Mouse (Mus musculus) intestine, embryonic 16.5 days (tissue): ENCODE data around the gene Ccdc39. TPM values are rescaled to one million over a fixed set of nuclear protein-coding genes. Genes with fewer than 3 reads are reported as not detected.

Experiments used
- ATAC-seq: fragments of 200-750 bp; cut with Nextera tagmentation; 2 replicates; pipeline ENCODE4 v1.8.0; 2017; ENCODE audit warnings: moderate TSS enrichment, moderate library complexity
- H3K27ac ChIP-seq: fragments of 300-500 bp; sonication (generic); 2 replicates; pipeline ENCODE4 v1.5.1; 2014; ENCODE audit warnings: mild to moderate bottlenecking, low read length
- H3K27me3 ChIP-seq: fragments of 300-500 bp; sonication (generic); replicated peaks from 2 replicates; pipeline ENCODE4 v1.6.1; 2014; ENCODE audit warnings: low read length, control low read depth, mixed read lengths; ENCODE audit not compliant: control insufficient read depth, insufficient read depth
- H3K36me3 ChIP-seq: fragments of 300-500 bp; sonication (generic); 2 replicates; pipeline ENCODE4 v1.6.1; 2014; ENCODE audit warnings: low read length, control low read depth; ENCODE audit not compliant: control insufficient read depth, insufficient read depth
- H3K4me1 ChIP-seq: fragments of 300-500 bp; sonication (generic); 2 replicates; pipeline ENCODE4 v1.6.1; 2014; ENCODE audit warnings: low read length, control low read depth, mixed read lengths; ENCODE audit not compliant: control insufficient read depth, insufficient read depth
- H3K4me2 ChIP-seq: fragments of 300-500 bp; sonication (generic); 2 replicates; pipeline ENCODE4 v1.6.1; 2014; ENCODE audit warnings: low read depth, low read length, control low read depth
- H3K4me3 ChIP-seq: fragments of 300-500 bp; sonication (generic); 2 replicates; pipeline ENCODE4 v1.5.1; 2014; ENCODE audit warnings: mild to moderate bottlenecking, low read length
- H3K9ac ChIP-seq: fragments of 300-500 bp; sonication (generic); 2 replicates; pipeline ENCODE4 v1.6.1; 2014; ENCODE audit warnings: low read depth, low read length
- H3K9me3 ChIP-seq: fragments of 300-500 bp; sonication (generic); 2 replicates; pipeline ENCODE4 v1.6.1; 2016; ENCODE audit warnings: low read length, control low read depth; ENCODE audit not compliant: control insufficient read depth
- WGBS: fragments of 180-500 bp; shearing (Covaris S2); extraction: QIAGEN DNeasy Blood & Tissue Kit; methylation state at CpG from one replicate; pipeline ENCODE4 v1.1.7; 2014; 5-methylcytosine and 5-hydroxymethylcytosine counted together
- polyA plus RNA-seq: library from polyadenylated mRNA; unstranded; fragments of >200 nt; fragmentation: Nextera tagmentation; extraction: Ambion mirVana; gene quantifications from 2 replicates; pipeline ENCODE4 v1.2.1, GENCODE M21; 2015

Ccdc39 gene
- polyA plus RNA-seq, 1 experiment from 2014 or later: 1.9 TPM

DNA sequence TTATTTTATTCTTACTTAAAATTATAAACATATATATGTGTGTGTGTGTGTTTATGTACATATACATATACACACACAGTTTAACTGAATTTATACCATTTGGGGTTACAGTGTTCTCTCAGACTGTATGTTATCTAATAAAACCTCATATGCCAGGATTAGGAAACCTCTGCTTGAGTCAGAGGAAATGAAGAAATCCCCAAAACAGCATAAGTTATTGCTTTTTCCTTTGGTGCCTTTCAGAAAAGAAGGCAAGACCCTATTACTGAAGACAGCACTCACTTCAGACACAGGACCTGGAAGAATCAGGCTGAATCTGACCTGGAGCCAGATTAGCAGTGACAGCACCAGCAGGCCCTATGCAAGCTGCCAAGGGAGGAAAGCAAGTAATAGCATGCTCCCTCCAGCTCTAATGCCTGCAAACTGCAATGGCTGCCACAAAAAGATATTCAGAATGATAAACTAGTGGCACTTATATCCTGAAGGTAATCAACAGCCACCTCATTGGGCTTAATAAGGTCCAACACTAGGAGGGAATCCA is 20.0 kb upstream of the Ccdc39 start:
- Histone ChIP-seq H3K27me3 (no peaks in the 10 kb centered on the region), H3K27ac (no peak overlapping the region), H3K4me3 (no peak overlapping the region), H3K36me3 (no peaks in the 10 kb centered on the region), H3K9ac (no peak overlapping the region), H3K4me1 (no peaks in the 10 kb centered on the region), H3K9me3 (no peaks in the 10 kb centered on the region), H3K4me2 (no peak overlapping the region)
- no peak for ATAC-seq

DNA sequence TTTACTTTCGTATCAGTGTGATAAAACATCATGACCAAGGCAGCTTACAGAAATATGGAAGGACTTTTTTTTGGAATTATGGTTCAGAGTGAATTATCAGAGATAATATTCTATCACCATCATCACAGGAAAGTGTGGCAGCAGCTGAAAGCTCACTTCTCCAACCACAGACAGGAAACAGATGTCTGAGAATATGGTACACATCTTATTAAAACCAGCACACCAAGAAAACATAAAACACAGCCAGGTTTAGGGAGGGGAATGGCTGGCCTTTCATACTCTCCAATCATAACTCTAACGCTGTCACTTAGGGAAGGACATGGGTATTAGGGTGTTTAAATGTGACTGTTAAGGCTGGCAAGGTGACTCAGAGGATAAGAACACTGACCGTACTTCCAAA is 14.8 kb upstream of the Ccdc39 start:
- Histone ChIP-seq H3K4me2 (no peak overlapping the region), H3K27me3 (no peaks in the 10 kb centered on the region), H3K36me3 (no peaks in the 10 kb centered on the region), H3K4me3 (no peak overlapping the region), H3K27ac (no peak overlapping the region), H3K9me3 (no peaks in the 10 kb centered on the region), H3K9ac (no peak overlapping the region), H3K4me1 (no peaks in the 10 kb centered on the region)
- ATAC-seq: no peak
- 83% methylated on average over 3 of the region's 3 CpGs for whole genome bisulfite sequencing

DNA sequence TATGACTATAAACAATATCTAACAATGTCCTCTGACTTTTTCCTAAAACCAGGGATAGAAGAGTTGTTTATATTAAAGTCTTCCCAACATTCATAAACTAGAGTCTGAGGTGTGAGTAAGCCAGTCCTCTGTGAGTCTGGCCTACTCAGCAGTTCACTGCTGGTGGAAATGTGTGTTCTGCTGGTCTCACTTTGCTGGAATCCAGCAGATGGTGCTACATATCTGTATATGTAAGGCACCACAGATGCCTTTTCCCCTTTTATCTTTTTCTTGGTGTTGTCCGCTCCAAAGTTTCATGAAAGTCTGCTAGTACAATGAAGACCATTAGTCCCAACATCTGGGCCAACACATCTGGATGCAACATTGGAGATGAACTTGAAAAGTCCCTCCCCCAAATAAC is 9.0 kb upstream of the Ccdc39 start:
- H3K9me3 ChIP-seq: no peaks in the 10 kb centered on the region
- H3K27me3 ChIP-seq: no peaks in the 10 kb centered on the region
- 58% methylated on average over 1 of the region's 1 CpGs for WGBS
- H3K4me2 ChIP-seq: no peak overlapping the region
- H3K4me3 ChIP-seq: no peak overlapping the region
- H3K36me3 ChIP-seq: no peaks in the 10 kb centered on the region
- ATAC-seq: no peak
- no peak overlapping the region for H3K9ac ChIP-seq
- H3K4me1 ChIP-seq: no peaks in the 10 kb centered on the region
- H3K27ac ChIP-seq: no peak overlapping the region

DNA sequence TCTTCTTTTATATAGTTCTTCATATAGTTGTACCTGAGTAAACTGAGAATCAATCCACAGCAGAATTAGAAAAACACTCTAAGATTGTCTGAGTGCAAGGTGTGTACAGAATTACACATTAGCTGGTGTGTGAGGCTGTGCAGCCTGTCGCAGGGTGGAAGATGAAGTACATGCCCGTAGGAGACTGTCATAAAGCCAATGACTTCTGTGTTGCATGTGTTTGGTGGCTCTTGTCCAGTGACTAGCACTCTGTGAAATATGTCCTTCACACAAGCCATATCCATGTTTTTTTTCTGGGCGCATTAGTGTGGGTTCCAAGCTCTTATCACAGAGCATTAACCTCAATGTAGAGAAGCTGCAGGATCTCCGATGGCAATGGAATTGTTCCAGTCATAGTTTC is 6.7 kb upstream of the Ccdc39 start:
- Histone ChIP-seq H3K4me2 (no peak overlapping the region), H3K36me3 (no peaks in the 10 kb centered on the region), H3K9ac (no peak overlapping the region), H3K4me3 (no peak overlapping the region), H3K9me3 (no peaks in the 10 kb centered on the region), H3K4me1 (no peaks in the 10 kb centered on the region), H3K27me3 (no peaks in the 10 kb centered on the region), H3K27ac (no peak overlapping the region)
- no peak for ATAC-seq
- WGBS: 88% methylated on average over 4 of the region's 4 CpGs

DNA sequence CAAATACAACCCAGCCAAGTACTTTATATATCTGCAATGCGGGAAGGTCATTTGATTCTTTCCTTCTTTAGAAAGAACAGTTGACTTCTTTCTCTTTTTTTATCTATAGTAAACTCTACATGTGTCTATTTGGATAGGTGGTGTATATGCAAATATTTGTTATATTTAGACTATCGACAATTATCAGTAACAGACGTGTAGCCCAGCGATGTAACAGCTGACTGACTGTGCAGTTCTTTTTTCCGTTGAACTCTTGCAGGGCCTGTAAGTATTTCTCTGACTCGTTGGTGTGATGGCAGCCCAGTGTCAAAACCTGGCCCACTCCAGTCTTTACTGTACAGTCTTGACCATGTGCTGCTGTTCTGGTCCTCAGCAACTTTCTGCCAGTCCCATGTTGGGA is 2.5 kb upstream of the Ccdc39 start:
- H3K36me3 ChIP-seq: no peaks in the 10 kb centered on the region
- ATAC-seq: no peak
- WGBS: 71% methylated on average over 6 of the region's 6 CpGs
- H3K9ac ChIP-seq: no peak overlapping the region
- no peaks in the 10 kb centered on the region for H3K27me3 ChIP-seq
- no peaks in the 10 kb centered on the region for H3K9me3 ChIP-seq
- H3K4me2 ChIP-seq: no peak overlapping the region
- no peak overlapping the region for H3K4me3 ChIP-seq
- H3K4me1 ChIP-seq: 0 out of 2 replicates have a peak, but pooled peaks cover 2% of the 10 kb centered on the region
- no peak overlapping the region for H3K27ac ChIP-seq

DNA sequence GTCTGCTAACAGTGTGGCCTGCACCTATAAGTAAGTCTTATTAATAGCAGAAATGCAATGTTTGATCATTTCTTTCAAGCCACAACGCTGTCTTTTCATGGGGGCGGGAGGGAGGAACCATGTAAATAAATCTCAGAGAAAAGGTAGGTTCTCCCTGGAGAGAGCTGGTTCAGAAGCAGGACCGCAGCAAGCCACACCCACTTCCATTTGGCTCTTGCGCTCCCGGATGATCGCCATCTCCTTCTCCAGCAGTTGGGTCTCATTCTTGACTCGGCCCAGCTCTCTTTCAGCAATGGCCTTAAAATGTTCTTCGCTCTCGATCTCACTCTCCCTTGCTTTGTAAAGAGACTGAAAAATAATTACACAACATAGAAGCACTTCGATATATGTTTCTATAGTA is 5.2 kb downstream of the Ccdc39 start:
- H3K9me3 ChIP-seq: no peaks in the 10 kb centered on the region
- H3K27me3 ChIP-seq: no peaks in the 10 kb centered on the region
- peak overlapping the region; percentile 17 for H3K4me2 ChIP-seq
- WGBS: 46% methylated on average over 10 of the region's 10 CpGs
- no peak for ATAC-seq
- H3K36me3 ChIP-seq: no peaks in the 10 kb centered on the region
- no peak overlapping the region for H3K9ac ChIP-seq
- 0 out of 2 replicates have a peak, but pooled peaks cover 1% of the 10 kb centered on the region for H3K4me1 ChIP-seq
- peak overlapping the region; percentile 10; the same call in 1 of the 2 replicates for H3K4me3 ChIP-seq
- no peak overlapping the region for H3K27ac ChIP-seq

DNA sequence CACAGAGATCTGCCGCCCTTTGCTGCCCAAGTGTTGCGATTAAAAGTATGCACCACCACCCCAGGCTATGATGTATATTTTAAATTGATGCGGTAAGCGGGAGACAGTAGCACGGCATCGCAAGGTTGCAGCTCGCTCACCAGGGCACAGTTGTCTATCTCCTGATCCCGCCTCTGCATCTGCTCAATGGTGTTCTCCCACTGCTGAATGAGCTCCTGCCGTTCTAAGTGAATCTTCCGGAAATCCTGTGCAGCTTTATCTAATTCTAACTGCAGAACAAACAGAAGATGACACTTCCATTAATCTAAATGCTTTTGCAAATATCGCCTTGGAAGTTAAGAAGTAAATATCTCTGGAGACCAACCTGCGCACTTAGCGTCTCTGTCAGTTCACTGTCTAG is 7.5 kb downstream of the Ccdc39 start:
- no peak for ATAC-seq
- no peak overlapping the region for H3K4me3 ChIP-seq
- H3K4me2 ChIP-seq: no peak overlapping the region
- no peak overlapping the region for H3K27ac ChIP-seq
- no peak overlapping the region for H3K9ac ChIP-seq
- 77% methylated on average over 13 of the region's 13 CpGs for WGBS
- no peaks in the 10 kb centered on the region for H3K27me3 ChIP-seq
- H3K4me1 ChIP-seq: no peaks in the 10 kb centered on the region
- no peaks in the 10 kb centered on the region for H3K9me3 ChIP-seq
- H3K36me3 ChIP-seq: no peaks in the 10 kb centered on the region

DNA sequence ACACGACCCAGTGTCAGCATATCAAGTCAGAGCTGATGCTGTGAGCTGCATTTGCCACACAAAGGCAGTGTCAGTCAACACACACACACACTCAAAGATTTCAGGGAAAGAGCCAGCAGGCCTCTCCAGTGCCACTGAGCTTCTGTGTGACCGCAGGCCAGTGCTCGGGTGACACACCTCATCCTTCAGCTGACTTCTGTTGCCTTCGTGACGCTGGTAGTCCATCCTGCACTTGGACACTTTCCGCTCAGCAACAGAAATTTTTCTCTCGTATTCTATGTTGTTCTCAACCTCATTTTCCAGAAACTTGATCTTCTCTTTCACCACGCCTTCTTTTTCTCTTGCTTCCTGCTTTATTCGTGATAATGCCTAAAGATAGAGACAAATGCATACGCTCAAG is 11.8 kb downstream of the Ccdc39 start:
- H3K27ac ChIP-seq: no peak overlapping the region
- H3K4me1 ChIP-seq: no peaks in the 10 kb centered on the region
- H3K9me3 ChIP-seq: no peaks in the 10 kb centered on the region
- H3K4me3 ChIP-seq: no peak overlapping the region
- no peak overlapping the region for H3K4me2 ChIP-seq
- H3K27me3 ChIP-seq: no peaks in the 10 kb centered on the region
- WGBS: 83% methylated on average over 10 of the region's 10 CpGs
- ATAC-seq: no peak
- H3K36me3 ChIP-seq: no peaks in the 10 kb centered on the region
- H3K9ac ChIP-seq: no peak overlapping the region

DNA sequence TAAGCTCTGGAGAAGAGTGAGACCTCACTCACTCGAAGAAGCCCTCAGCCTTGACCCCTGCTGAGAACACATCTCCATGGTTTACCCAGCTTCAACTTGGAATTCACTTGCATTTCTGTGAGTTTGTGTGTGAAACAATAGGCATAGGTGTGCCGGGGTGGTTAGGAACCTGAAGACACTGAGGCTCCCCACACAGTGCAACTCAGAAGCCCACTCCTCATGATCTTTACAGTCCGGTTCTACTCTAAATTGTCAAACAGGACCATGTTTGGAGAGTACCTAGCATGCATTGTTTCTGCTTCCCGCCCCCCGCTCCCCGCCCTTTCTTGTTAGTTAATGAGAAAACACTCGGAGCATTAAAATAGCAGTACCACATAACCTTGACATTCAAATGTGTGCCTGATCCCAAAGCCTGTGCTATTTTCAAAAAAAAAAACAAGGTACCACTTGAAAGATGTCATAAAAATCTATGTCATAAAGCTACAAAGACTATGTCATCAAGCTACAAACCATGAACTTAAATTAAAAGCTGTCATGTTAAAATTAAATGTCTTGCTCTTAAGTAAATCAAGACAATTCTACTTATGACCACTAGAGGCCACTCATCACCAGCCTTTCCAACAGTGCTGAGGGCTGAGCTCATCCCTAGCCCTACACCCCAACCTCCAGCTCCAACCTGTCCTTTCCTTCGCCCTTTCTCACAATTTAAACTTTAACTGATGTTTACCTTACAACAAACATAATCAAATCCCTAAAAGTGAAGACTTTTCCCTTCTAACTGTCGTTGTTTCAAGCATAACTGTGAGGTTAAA is 19.8 kb downstream of the Ccdc39 start:
- ATAC-seq: no peak
- H3K9ac ChIP-seq: no peak overlapping the region

More for the DNA sequence above, 19.8 kb downstream of the Ccdc39 start:
- no peak overlapping the region for H3K27ac ChIP-seq
- H3K27me3 ChIP-seq: no peaks in the 10 kb centered on the region
- WGBS: 42% methylated on average over 9 of the region's 9 CpGs
- no peak overlapping the region for H3K4me3 ChIP-seq
- H3K4me2 ChIP-seq: no peak overlapping the region
- no peaks in the 10 kb centered on the region for H3K36me3 ChIP-seq
- H3K4me1 ChIP-seq: no peaks in the 10 kb centered on the region
- no peaks in the 10 kb centered on the region for H3K9me3 ChIP-seq
